Mouse (Mus musculus) CH12.LX (cell line): ENCODE measurements around the gene Bcl9l. TPM values are rescaled to one million over a fixed set of nuclear protein-coding genes. Genes with fewer than 3 reads are reported as not detected.
A peak's percentile ranks its signal among the peaks of the same experiment; 100 is the strongest.
"Not testable (repeated sequence)": the region's sequence is repeated elsewhere in the genome, so short reads cannot be mapped to it uniquely, and the experiment has no call there.

Experiments
- DNase-seq: peaks from one replicate; pipeline ENCODE4 v3.0.0-alpha.2; 2013; ENCODE audit errors: extremely low read depth
- H3K27ac ChIP-seq: 2 replicates; pipeline ENCODE4 v1.5.1; 2012; ENCODE audit warnings: low read depth, mild to moderate bottlenecking, control low read depth, moderate library complexity; ENCODE audit not compliant: insufficient read depth
- H3K27me3 ChIP-seq: replicated peaks from 2 replicates; pipeline ENCODE3; 2012; ENCODE audit warnings: inconsistent platforms
- H3K36me3 ChIP-seq, 2 experiments: replicated peaks in 1 of 2; 2 replicates each; pipeline versions ENCODE3 to v1.6.1; 2012; ENCODE audit warnings: inconsistent platforms in 1 of 2, low read length in 1 of 2, mild to moderate bottlenecking in 1 of 2, mixed read lengths in 1 of 2, moderate library complexity in 1 of 2; ENCODE audit not compliant: control insufficient read depth in 1 of 2, insufficient read depth in 1 of 2
- H3K4me1 ChIP-seq, 2 experiments: 2 replicates each; pipeline ENCODE4 v1.6.1; 2012; ENCODE audit warnings: inconsistent platforms in 1 of 2, moderate library complexity in 1 of 2; ENCODE audit not compliant: insufficient read depth in 2 of 2, control insufficient read depth in 1 of 2
- H3K4me2 ChIP-seq: 2 replicates; pipeline ENCODE4 v1.6.1; 2012; ENCODE audit warnings: low read depth, mild to moderate bottlenecking, control low read depth; ENCODE audit not compliant: poor library complexity, insufficient read depth, severe bottlenecking
- H3K4me3 ChIP-seq, 3 experiments: fragments of 150-350 bp in 1 of 3; sonication (generic) in 1 of 3; replicated peaks in 1 of 3; 2 replicates each; pipeline versions ENCODE3 to v1.5.1; 2011 to 2012; ENCODE audit warnings: low read depth in 2 of 3, low read length in 2 of 3, mild to moderate bottlenecking in 2 of 3, moderate library complexity in 2 of 3, control low read depth in 1 of 3, improper control_type of control experiment in 1 of 3, inconsistent platforms in 1 of 3, mixed read lengths in 1 of 3; ENCODE audit not compliant: poor library complexity in 1 of 3
- H3K79me2 ChIP-seq: replicated peaks from 2 replicates; pipeline ENCODE4 v1.6.1; 2012; ENCODE audit warnings: mild to moderate bottlenecking, moderate library complexity; ENCODE audit not compliant: control insufficient read depth, poor library complexity, insufficient read depth, severe bottlenecking; ENCODE audit errors: extremely low read depth
- H3K9ac ChIP-seq: 2 replicates; pipeline ENCODE4 v1.6.1; 2012; ENCODE audit warnings: low read depth, mild to moderate bottlenecking, control low read depth, moderate library complexity; ENCODE audit not compliant: insufficient read depth
- H3K9me3 ChIP-seq: replicated peaks from 2 replicates; pipeline ENCODE3; 2012; ENCODE audit warnings: low read length, inconsistent platforms, mixed read lengths
- CTCF ChIP-seq, 2 experiments: IDR thresholded peaks in 1 of 2; conservative IDR thresholded peaks in 1 of 2; 2 replicates each; pipeline ENCODE4 v1.5.1; 2011 to 2012; ENCODE audit warnings: low read depth in 2 of 2, low read length in 2 of 2, improper control_type of control experiment in 1 of 2, inconsistent platforms in 1 of 2, mild to moderate bottlenecking in 1 of 2, moderate library complexity in 1 of 2
- ELF1 ChIP-seq: IDR thresholded peaks from 2 replicates; pipeline ENCODE4 v1.6.1; 2014; ENCODE audit warnings: low read depth, mild to moderate bottlenecking, inconsistent platforms, low read length, improper control_type of control experiment
- IRF4 ChIP-seq: IDR thresholded peaks from 2 replicates; pipeline ENCODE4 v1.6.1; 2014; ENCODE audit warnings: low read depth, mild to moderate bottlenecking, inconsistent platforms, low read length, improper control_type of control experiment
- MAZ ChIP-seq: IDR thresholded peaks from 2 replicates; pipeline ENCODE4 v1.6.1; 2012; ENCODE audit warnings: low read depth, mild to moderate bottlenecking, inconsistent platforms, low read length, improper control_type of control experiment, moderate library complexity
- NELFE ChIP-seq: IDR thresholded peaks from 2 replicates; pipeline ENCODE4 v1.6.1; 2011; ENCODE audit warnings: low read depth, low read length, improper control_type of control experiment
- RAD21 ChIP-seq: IDR thresholded peaks from 2 replicates; pipeline ENCODE4 v1.6.1; 2011; ENCODE audit warnings: low read depth, mild to moderate bottlenecking, low read length, improper control_type of control experiment, moderate library complexity
- SMC3 ChIP-seq: IDR thresholded peaks from 2 replicates; pipeline ENCODE4 v1.6.1; 2011; ENCODE audit warnings: low read depth, low read length, improper control_type of control experiment
- TBP ChIP-seq: conservative IDR thresholded peaks from 2 replicates; pipeline ENCODE4 v1.6.1; 2011; ENCODE audit warnings: low read depth, low read length, improper control_type of control experiment
- ZNF384 ChIP-seq: IDR thresholded peaks from 2 replicates; pipeline ENCODE4 v1.6.1; 2012; ENCODE audit warnings: low read depth, low read length, improper control_type of control experiment, inconsistent platforms
- dilution Hi-C: fragments of 300-500 bp; cut with MboI; formaldehyde crosslinking; loops from 2 replicates; pipeline ENCODE4 v1.14.3; 2020; ENCODE audit warnings: low sequenced_read_pairs; ENCODE audit not compliant: extremely low pct_unique_long_range_greater_than_20kb, extremely low pct_ligation_motif_present
- in situ Hi-C: fragments of 300-500 bp; cut with MboI; formaldehyde crosslinking; loops from 3 replicates; pipeline ENCODE4 v1.14.3; 2019; ENCODE audit warnings: low sequenced_read_pairs, low pct_ligation_motif_present, low pct_unique_long_range_greater_than_20kb, mixed read lengths
- polyA plus RNA-seq: library from polyadenylated mRNA; unstranded; fragments of >175 nt; gene quantifications from 2 replicates; pipeline ENCODE4 v1.2.1, GENCODE M21; 2012; ENCODE audit warnings: low read depth; ENCODE audit not compliant: insufficient read length
- total RNA-seq, 2 experiments: library from RNA; depleted of rRNA; stranded (reverse); fragments of 300-350 nt in 1 of 2; fragments of >200 nt in 1 of 2; gene quantifications; 2 replicates each; pipeline ENCODE4 v1.2.3; 2012 to 2014

The Bcl9l gene
- total and polyA plus RNA-seq, 3 experiments, result 0.67 to 7.5 (median 1.6) TPM

DNA sequence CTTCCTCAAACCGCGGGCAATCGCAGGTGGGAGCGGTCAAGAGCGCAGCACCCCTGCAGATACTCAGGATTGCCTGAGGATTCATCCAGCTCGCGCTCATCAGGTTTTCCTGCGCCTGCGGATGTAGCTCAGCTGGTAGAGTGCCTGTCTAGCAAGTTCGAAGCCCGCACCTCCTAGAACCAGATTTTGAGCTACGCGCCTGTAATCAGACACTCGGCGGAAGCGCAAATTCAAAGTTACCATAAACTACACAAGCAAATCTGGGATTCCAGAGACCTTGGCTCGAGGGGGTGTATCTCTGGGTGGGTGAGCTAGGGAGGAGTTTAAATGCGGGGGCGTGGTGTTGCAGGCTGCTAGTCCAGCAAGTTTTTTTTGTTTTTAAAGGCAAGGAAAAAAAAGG is 41.7 kb upstream of the Bcl9l start, which contains the start of gene Foxr1:
Foxr1 (minus strand) TSS at position 176 of the 400 bp plus-strand sequence.
- no peaks in the 10 kb centered on the region for H3K79me2 ChIP-seq
- in situ Hi-C loops, result no loop called here
- no peak within 1 kb of the TSS for H3K4me3 ChIP-seq
- H3K27me3 ChIP-seq, result no peaks in the 10 kb centered on the region
- no peak for DNase-seq
- H3K4me2 ChIP-seq, result no peak within 1 kb of the TSS
- H3K36me3 ChIP-seq, result no peaks in the 10 kb centered on the region
- no peak within 1 kb of the TSS for H3K9ac ChIP-seq
- dilution Hi-C loops, result no loop called here
- TF ChIP-seq CTCF (conservative IDR thresholded peaks at IDR 0.05 in 1 of 2, IDR thresholded peaks at IDR 0.05 in 1 of 2; ENCODE audit: low read depth in 2 of 2, low read length in 2 of 2) (no peak), NELFE (no peak)
- no peak within 1 kb of the TSS for H3K27ac ChIP-seq
- no peaks in the 10 kb centered on the region for H3K9me3 ChIP-seq
- H3K4me1 ChIP-seq, result peaks cover under 1 to 28% of the 10 kb centered on the region in 2 experiments; a peak in 3 of 4 replicates

DNA sequence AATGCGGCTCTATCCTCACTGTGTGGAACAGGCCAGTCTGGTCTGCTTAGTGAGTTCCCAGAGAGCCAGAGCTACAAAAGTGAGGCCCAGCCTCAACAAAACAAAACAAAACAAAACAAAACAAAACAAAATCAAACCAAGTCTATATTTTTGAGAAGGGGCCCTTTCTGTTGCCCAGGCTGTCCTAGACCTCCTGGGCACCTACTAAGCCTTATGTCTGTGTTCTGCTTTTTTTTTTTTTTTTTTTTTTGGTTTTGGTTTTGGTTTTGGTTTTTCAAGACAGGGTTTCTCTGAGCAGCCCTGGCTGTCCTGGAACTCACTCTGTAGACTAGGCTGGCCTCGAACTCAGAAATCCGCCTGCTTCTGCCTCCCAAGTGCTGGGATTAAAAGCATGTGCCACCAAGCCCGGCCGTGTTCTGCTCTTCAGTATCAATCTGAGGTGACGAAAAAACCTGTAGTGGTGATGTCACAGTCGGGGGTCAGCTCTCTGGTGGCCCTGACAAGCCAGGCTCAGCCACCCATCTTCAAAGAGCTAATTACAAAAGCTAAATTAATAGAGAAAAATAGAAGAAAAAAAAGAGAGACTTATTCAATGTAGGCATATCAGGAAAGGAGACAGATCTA is 38.1 kb upstream of the Bcl9l start:
- H3K36me3 ChIP-seq, H3K4me3 ChIP-seq, H3K79me2 ChIP-seq, H3K27ac ChIP-seq, dilution Hi-C loops, H3K27me3 ChIP-seq, H3K9me3 ChIP-seq, DNase-seq, in situ Hi-C loops: not testable (repeated sequence)
- Histone ChIP-seq H3K9ac (peak overlapping the region; percentile 7; the same call in 1 of the 2 replicates), H3K4me2 (peak overlapping the region; percentile 51), H3K4me1 (peaks cover 0 to 38% of the 10 kb centered on the region in 2 experiments; a peak in 3 of 4 replicates)
- TF ChIP-seq ZNF384 (peak; percentile 92), IRF4 (peak; percentile 47; the same call in 1 of the 2 replicates), MAZ (0 out of 2 replicates have a peak, but pooled peaks have one; percentile 34), TBP (0 out of 2 replicates have a peak, but pooled peaks have one; percentile 50)

DNA sequence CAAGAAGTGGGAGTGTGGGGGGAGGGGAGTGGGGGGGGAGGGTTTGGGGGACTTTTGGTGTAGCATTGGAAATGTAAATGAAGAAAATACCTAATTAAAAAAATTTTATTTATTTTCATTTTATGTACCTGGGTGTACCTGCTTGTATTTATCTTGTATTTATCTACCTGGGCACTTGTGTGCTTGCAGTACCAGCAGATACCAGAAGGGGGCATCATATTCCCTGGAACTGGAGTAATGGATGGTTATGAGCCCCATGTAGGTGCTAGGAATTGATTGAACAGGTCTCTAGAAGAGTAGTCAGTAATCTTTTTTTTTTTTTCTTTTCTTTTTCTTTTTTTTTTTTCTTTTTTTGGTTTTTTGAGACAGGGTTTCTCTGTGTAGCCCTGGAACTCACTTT is 32.2 kb upstream of the Bcl9l start:
- DNase-seq, result no peak
- H3K4me3 ChIP-seq, result no peak overlapping the region
- no peaks in the 10 kb centered on the region for H3K9me3 ChIP-seq
- H3K9ac ChIP-seq, result no peak overlapping the region
- H3K4me2 ChIP-seq, result no peak overlapping the region
- H3K4me1 ChIP-seq, result peaks cover 4 to 40% of the 10 kb centered on the region in 2 experiments
- no peak for TF ChIP-seq ZNF384
- peak; percentile 14 for TF ChIP-seq RAD21
- TF ChIP-seq SMC3, result peak; percentile 27
- TF ChIP-seq CTCF (conservative IDR thresholded peaks at IDR 0.05 in 1 of 2, IDR thresholded peaks at IDR 0.05 in 1 of 2; ENCODE audit: low read depth in 2 of 2, low read length in 2 of 2), result peak; percentile 46 to 61
- no peak for TF ChIP-seq ELF1
- TF ChIP-seq, all 38 proteins: peak for 3
- H3K79me2 ChIP-seq, result no peaks in the 10 kb centered on the region
- dilution Hi-C loops, result no loop called here
- H3K27ac ChIP-seq, result no peak overlapping the region
- H3K27me3 ChIP-seq, result no peaks in the 10 kb centered on the region
- in situ Hi-C loops, result no loop called here
- no peaks in the 10 kb centered on the region for H3K36me3 ChIP-seq
